Mouse (Mus musculus): Measurements from ENCODE around the gene Dis3.
"Not testable (repeated sequence)": the region's sequence is repeated elsewhere in the genome, so short reads cannot be mapped to it uniquely, and the experiment has no call there.

The Dis3 gene

DNA sequence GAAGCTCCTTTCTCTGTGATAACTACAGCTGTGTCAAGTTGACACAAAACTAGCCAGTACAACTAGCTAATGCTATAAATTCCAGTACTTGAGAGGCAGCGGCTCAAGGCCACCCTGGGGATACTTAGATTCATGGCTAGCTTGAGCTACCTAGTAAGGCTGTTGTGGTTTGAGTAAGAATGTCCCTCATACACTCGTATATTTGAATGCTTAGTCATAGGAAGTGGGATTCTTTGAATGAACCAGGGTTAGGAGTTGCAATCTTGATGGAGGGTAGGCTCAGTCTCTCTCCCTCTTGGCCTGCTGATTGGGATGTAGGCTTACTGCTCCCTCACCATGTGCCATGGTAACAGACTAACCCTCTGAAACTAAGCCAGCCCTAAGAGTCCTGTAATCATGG lies 36.5 kb downstream of the Dis3 start:
- DNase-seq (ENCODE audit: low read depth, low spot score): no peak

DNA sequence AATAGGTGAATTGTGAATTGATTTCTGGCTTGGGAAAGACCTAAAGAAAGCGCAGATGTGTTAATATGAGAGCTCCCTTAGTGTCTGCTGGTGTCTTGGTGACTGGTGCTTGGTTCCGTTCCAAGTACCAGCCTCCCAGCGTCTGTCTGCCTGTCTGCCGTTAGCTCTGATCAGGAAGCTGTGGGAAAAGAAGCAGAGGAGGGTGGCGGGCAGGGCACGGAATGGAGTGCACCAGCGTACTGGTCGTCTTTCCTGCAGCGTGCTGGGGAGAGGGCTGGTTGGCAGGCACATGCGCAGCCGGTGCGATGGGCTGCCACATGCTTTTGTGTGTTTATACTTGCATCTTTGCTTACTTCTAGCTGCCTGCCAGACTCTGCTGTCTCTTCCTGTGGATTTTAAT lies 39.0 kb downstream of the Dis3 start:
- no peak for DNase-seq (ENCODE audit: low read depth, low spot score)

GRCm38 (mm10) chr14:99058959-99059586 lies 40.5 kb downstream of the Dis3 start:
- no peak for DNase-seq (ENCODE audit: low read depth, low spot score)

DNA sequence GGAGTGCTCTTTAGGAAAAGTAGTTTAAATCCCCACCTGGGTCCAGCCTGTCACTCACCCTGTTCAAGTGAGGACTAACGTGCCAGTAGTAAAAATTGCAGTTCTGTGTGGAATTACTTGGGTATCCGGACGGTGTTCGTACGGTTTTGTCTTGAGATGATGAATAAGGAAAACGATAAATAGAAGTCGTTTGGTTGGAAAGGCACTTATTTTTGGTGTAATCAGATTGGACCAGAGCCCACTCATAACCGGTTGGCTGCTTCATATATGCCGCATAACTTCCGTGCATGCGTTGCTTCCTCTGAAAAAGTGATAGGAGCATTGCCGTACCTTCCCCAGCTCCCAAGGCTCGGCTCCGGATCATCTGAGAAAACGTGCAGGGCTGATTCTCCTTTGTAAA lies 52.8 kb downstream of the Dis3 start:
- peak; percentile 55 for DNase-seq (ENCODE audit: low read depth, low spot score)

- peak; percentile 97 for DNase-seq (ENCODE audit: low read depth, low spot score)
Observed at GRCm38 (mm10) chr14:99046031-99046781, 53.4 kb downstream of the Dis3 start, which contains the start of the genes Mzt1 and Bora. Gene Mzt1 (minus strand): TSS chr14:99046134. Gene Bora (plus strand): TSS chr14:99046222.

GRCm38 (mm10) chr14:99045378-99046030 lies 54.1 kb downstream of the Dis3 start:
- DNase-seq (ENCODE audit: low read depth, low spot score): peak; percentile 66

- peak; percentile 13 for DNase-seq (ENCODE audit: low read depth, low spot score)
Observed at GRCm38 (mm10) chr14:99044718-99045117, 54.9 kb downstream of the Dis3 start.

GRCm38 (mm10) chr14:99044096-99044495 lies 55.5 kb downstream of the Dis3 start:
- no peak for DNase-seq (ENCODE audit: low read depth, low spot score)

- peak; percentile 31 for DNase-seq (ENCODE audit: low read depth, low spot score)
Observed at GRCm38 (mm10) chr14:99043499-99043898, 56.1 kb downstream of the Dis3 start.

- peak; percentile 26 for DNase-seq (ENCODE audit: low read depth, low spot score)
Observed at GRCm38 (mm10) chr14:99041416-99041815, 58.2 kb downstream of the Dis3 start.

DNA sequence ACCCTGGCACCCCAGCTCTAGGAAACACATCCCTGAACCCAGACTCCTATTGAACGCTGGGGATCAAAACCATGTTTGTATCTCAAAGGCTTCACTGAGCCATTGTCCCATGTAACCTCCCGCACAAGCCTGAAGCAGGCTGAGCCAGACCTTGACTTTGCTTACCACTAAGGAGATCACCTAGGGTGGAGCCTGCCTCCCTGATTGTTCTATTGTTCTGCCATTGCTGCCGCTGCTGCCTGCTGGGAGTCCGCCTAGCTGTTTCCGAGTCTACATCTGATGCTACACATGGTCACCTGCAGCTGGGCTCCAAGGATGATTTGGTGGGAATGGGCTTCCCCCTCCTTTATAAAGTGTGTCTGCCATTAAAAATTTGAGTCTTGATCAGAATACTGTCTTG lies 60.3 kb downstream of the Dis3 start:
- DNase-seq (ENCODE audit: low read depth, low spot score): not testable (repeated sequence)

DNA sequence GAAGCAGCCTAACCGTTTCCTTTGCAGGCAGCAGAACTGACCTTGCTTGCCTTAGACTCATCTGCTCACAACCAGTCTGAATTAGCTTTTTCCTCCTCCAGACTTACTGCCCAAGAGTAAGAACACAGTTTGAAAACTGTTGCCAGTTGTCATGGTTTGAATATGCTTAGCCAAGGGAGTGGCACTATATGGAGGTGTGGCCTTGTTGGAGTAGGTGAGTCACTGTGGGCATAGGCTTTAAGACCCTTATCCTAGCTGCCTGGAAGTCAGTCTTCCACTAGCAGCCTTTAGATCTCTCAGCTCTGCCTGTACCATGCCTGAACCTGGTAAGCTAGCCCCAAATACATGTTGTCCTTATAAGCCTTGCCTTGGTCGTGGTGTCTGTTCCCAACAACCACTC lies 61.9 kb downstream of the Dis3 start:
- DNase-seq (ENCODE audit: low read depth, low spot score): no peak

- DNase-seq (ENCODE audit: low read depth, low spot score): no peak
Observed at GRCm38 (mm10) chr14:99036039-99036438, 63.5 kb downstream of the Dis3 start.

DNA sequence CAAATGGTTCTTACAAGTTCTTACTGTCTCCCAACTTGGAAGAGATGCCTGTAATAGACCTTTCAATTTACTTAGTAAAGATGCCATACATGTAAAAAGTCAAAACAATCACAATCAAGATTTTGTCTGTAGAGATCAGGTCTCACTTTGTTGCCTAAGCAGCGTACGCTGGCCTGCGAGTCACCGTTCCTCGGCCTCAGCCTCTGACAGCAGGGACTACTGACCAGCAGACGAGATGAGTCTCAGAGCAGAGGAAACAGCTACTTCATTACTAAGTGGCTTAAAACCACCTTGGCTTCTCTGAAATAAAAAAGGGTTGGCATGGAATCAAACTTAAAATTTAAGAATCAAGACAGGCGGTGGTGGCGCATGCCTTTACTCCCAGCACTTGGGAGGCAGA lies 64.7 kb downstream of the Dis3 start:
- not testable (repeated sequence) for DNase-seq (ENCODE audit: low read depth, low spot score)

DNA sequence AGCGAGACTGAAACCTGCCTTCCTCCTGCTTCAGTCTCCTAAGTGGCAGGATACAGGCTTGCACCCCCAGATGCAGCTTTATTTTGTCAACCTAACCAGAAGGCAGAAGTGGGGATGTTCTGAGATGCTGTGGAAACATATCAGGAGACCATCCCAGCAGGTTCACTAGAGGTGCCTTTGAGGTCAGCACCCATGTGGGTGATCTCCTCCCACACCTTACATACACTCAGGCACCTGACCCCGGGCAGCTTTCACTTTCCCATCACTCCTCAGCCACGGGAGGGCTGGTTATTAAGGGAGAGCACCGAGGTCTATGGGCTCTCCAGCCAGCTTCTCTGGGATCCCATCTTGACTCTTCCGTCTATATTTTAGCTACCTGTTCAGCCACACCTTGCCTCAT lies 67.0 kb downstream of the Dis3 start:
- no peak for DNase-seq (ENCODE audit: low read depth, low spot score)

DNA sequence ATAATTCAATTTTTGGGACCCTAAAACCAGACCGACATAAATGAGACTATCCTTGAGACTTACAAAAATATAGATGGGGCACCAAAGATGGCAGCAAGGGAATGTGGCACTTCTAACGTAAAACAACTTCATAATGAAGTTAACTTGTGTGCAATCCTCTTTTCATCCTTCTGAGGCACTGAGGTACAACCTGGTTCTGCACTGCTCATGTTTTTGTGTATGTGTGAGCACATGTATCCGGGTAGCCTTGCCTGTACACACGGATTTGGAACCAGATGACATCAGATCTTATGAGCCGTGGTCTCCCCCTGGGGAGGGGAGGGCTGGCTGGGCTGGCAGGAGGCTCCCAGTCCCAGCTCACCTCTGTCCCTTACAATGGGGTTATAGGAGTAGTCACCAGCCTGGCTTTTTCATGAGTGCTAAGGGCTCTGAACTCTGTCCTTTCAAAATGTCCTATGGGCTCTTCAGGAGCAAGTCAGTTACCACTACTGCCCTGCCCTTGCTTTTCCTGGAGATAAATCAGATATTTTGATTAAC lies 68.2 kb downstream of the Dis3 start:
- DNase-seq (ENCODE audit: low read depth, low spot score): no peak

DNA sequence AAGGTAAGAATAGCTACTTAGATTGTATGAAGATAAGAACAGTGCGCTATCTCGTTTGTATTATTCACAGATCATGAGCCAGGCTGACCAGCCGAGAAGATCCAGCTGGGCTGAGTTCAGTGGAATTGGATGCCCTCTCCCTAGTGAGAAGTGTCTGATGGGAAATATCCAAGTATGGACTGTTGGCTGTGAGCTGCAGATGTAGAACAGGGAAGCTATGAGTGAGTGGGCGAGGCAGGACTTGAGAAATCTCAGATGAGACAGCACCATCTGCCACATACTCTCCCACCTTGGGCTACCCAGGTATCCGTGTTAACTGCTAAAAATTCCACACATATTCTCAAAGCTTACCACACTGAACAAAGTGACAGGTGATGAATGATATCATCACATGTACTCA lies 69.6 kb downstream of the Dis3 start:
- DNase-seq (ENCODE audit: low read depth, low spot score): no peak

Measured in CD4-positive, CD25-positive, alpha-beta regulatory T cell, adult 2 months (primary cell).